Mouse (Mus musculus) CH12.LX (cell line): ENCODE results near the gene Sirt3. TPM values are rescaled to one million over a fixed set of nuclear protein-coding genes. Genes with fewer than 3 reads are reported as not detected.

Experiments
- DNase-seq: peaks from one replicate; pipeline ENCODE4 v3.0.0-alpha.2; 2013; ENCODE audit errors: extremely low read depth
- H3K27ac ChIP-seq: 2 replicates; pipeline ENCODE4 v1.5.1; 2012; ENCODE audit warnings: low read depth, mild to moderate bottlenecking, control low read depth, moderate library complexity; ENCODE audit not compliant: insufficient read depth
- H3K27me3 ChIP-seq: replicated peaks from 2 replicates; pipeline ENCODE3; 2012; ENCODE audit warnings: inconsistent platforms
- H3K36me3 ChIP-seq, 2 experiments: replicated peaks in 1 of 2; 2 replicates each; pipeline versions ENCODE3 to v1.6.1; 2012; ENCODE audit warnings: inconsistent platforms in 1 of 2, low read length in 1 of 2, mild to moderate bottlenecking in 1 of 2, mixed read lengths in 1 of 2, moderate library complexity in 1 of 2; ENCODE audit not compliant: control insufficient read depth in 1 of 2, insufficient read depth in 1 of 2
- H3K4me1 ChIP-seq, 2 experiments: 2 replicates each; pipeline ENCODE4 v1.6.1; 2012; ENCODE audit warnings: inconsistent platforms in 1 of 2, moderate library complexity in 1 of 2; ENCODE audit not compliant: insufficient read depth in 2 of 2, control insufficient read depth in 1 of 2
- H3K4me2 ChIP-seq: 2 replicates; pipeline ENCODE4 v1.6.1; 2012; ENCODE audit warnings: low read depth, mild to moderate bottlenecking, control low read depth; ENCODE audit not compliant: poor library complexity, insufficient read depth, severe bottlenecking
- H3K4me3 ChIP-seq, 3 experiments: fragments of 150-350 bp in 1 of 3; sonication (generic) in 1 of 3; replicated peaks in 1 of 3; 2 replicates each; pipeline versions ENCODE3 to v1.5.1; 2011 to 2012; ENCODE audit warnings: low read depth in 2 of 3, low read length in 2 of 3, mild to moderate bottlenecking in 2 of 3, moderate library complexity in 2 of 3, control low read depth in 1 of 3, improper control_type of control experiment in 1 of 3, inconsistent platforms in 1 of 3, mixed read lengths in 1 of 3; ENCODE audit not compliant: poor library complexity in 1 of 3
- H3K79me2 ChIP-seq: replicated peaks from 2 replicates; pipeline ENCODE4 v1.6.1; 2012; ENCODE audit warnings: mild to moderate bottlenecking, moderate library complexity; ENCODE audit not compliant: control insufficient read depth, poor library complexity, insufficient read depth, severe bottlenecking; ENCODE audit errors: extremely low read depth
- H3K9ac ChIP-seq: 2 replicates; pipeline ENCODE4 v1.6.1; 2012; ENCODE audit warnings: low read depth, mild to moderate bottlenecking, control low read depth, moderate library complexity; ENCODE audit not compliant: insufficient read depth
- H3K9me3 ChIP-seq: replicated peaks from 2 replicates; pipeline ENCODE3; 2012; ENCODE audit warnings: low read length, inconsistent platforms, mixed read lengths
- BHLHE40 ChIP-seq: IDR thresholded peaks from 2 replicates; pipeline ENCODE4 v1.6.1; 2011; ENCODE audit warnings: mild to moderate bottlenecking, low read depth, low read length, improper control_type of control experiment
- CHD1 ChIP-seq: IDR thresholded peaks from 2 replicates; pipeline ENCODE4 v1.6.1; 2012; ENCODE audit warnings: low read depth, low read length, improper control_type of control experiment, inconsistent platforms
- CHD2 ChIP-seq: IDR thresholded peaks from 2 replicates; pipeline ENCODE4 v1.6.1; 2011; ENCODE audit warnings: low read length, improper control_type of control experiment
- ELF1 ChIP-seq: IDR thresholded peaks from 2 replicates; pipeline ENCODE4 v1.6.1; 2014; ENCODE audit warnings: low read depth, mild to moderate bottlenecking, inconsistent platforms, low read length, improper control_type of control experiment
- EP300 ChIP-seq: IDR thresholded peaks from 2 replicates; pipeline ENCODE4 v1.6.1; 2011; ENCODE audit warnings: low read length, improper control_type of control experiment
- GABPA ChIP-seq: IDR thresholded peaks from 2 replicates; pipeline ENCODE4 v1.6.1; 2012; ENCODE audit warnings: low read depth, low read length, improper control_type of control experiment, inconsistent platforms; ENCODE audit not compliant: insufficient replicate concordance
- HCFC1 ChIP-seq: IDR thresholded peaks from 2 replicates; pipeline ENCODE4 v1.6.1; 2012; ENCODE audit warnings: low read depth, mild to moderate bottlenecking, inconsistent platforms, low read length, improper control_type of control experiment
- JUND ChIP-seq: conservative IDR thresholded peaks from 2 replicates; pipeline ENCODE4 v1.6.1; 2011; ENCODE audit warnings: low read depth, low read length, improper control_type of control experiment
- KAT2A ChIP-seq: IDR thresholded peaks from 2 replicates; pipeline ENCODE4 v1.6.1; 2012; ENCODE audit warnings: low read length, improper control_type of control experiment, inconsistent platforms; ENCODE audit not compliant: insufficient replicate concordance
- MAFK ChIP-seq: IDR thresholded peaks from 2 replicates; pipeline ENCODE4 v1.6.1; 2011; ENCODE audit warnings: low read length, improper control_type of control experiment; ENCODE audit not compliant: insufficient replicate concordance
- MAZ ChIP-seq: IDR thresholded peaks from 2 replicates; pipeline ENCODE4 v1.6.1; 2012; ENCODE audit warnings: low read depth, mild to moderate bottlenecking, inconsistent platforms, low read length, improper control_type of control experiment, moderate library complexity
- MEF2A ChIP-seq: IDR thresholded peaks from 2 replicates; pipeline ENCODE4 v1.6.1; 2014; ENCODE audit warnings: low read depth, mild to moderate bottlenecking, inconsistent platforms, low read length, improper control_type of control experiment, borderline replicate concordance
- MYC ChIP-seq: IDR thresholded peaks from 2 replicates; pipeline ENCODE4 v1.6.1; 2011; ENCODE audit warnings: low read depth, mild to moderate bottlenecking, improper control_type of control experiment, low read length
- NRF1 ChIP-seq: IDR thresholded peaks from 2 replicates; pipeline ENCODE4 v1.6.1; 2014; ENCODE audit warnings: low read depth, mild to moderate bottlenecking, inconsistent platforms, low read length, improper control_type of control experiment, moderate library complexity
- POLR2AphosphoS2 ChIP-seq: IDR thresholded peaks from 2 replicates; pipeline ENCODE4 v1.6.1; 2011; ENCODE audit warnings: low read depth, low read length, improper control_type of control experiment
- RCOR1 ChIP-seq: conservative IDR thresholded peaks from 2 replicates; pipeline ENCODE4 v1.6.1; 2012; ENCODE audit warnings: low read depth, mild to moderate bottlenecking, inconsistent platforms, low read length, improper control_type of control experiment
- SIN3A ChIP-seq: IDR thresholded peaks from 2 replicates; pipeline ENCODE4 v1.6.1; 2012; ENCODE audit warnings: low read length, improper control_type of control experiment, inconsistent platforms
- TBP ChIP-seq: conservative IDR thresholded peaks from 2 replicates; pipeline ENCODE4 v1.6.1; 2011; ENCODE audit warnings: low read depth, low read length, improper control_type of control experiment
- UBTF ChIP-seq: IDR thresholded peaks from 2 replicates; pipeline ENCODE4 v1.6.1; 2012; ENCODE audit warnings: low read depth, mild to moderate bottlenecking, inconsistent platforms, low read length, improper control_type of control experiment, moderate library complexity
- USF1 ChIP-seq: IDR thresholded peaks from 2 replicates; pipeline ENCODE4 v1.6.1; 2014; ENCODE audit warnings: low read depth, mild to moderate bottlenecking, inconsistent platforms, low read length, improper control_type of control experiment
- ZKSCAN1 ChIP-seq: IDR thresholded peaks from 2 replicates; pipeline ENCODE4 v1.6.1; 2012; ENCODE audit warnings: low read depth, inconsistent platforms, low read length, improper control_type of control experiment, borderline replicate concordance
- ZNF384 ChIP-seq: IDR thresholded peaks from 2 replicates; pipeline ENCODE4 v1.6.1; 2012; ENCODE audit warnings: low read depth, low read length, improper control_type of control experiment, inconsistent platforms
- dilution Hi-C: fragments of 300-500 bp; cut with MboI; formaldehyde crosslinking; loops from 2 replicates; pipeline ENCODE4 v1.14.3; 2020; ENCODE audit warnings: low sequenced_read_pairs; ENCODE audit not compliant: extremely low pct_unique_long_range_greater_than_20kb, extremely low pct_ligation_motif_present
- in situ Hi-C: fragments of 300-500 bp; cut with MboI; formaldehyde crosslinking; loops from 3 replicates; pipeline ENCODE4 v1.14.3; 2019; ENCODE audit warnings: low sequenced_read_pairs, low pct_ligation_motif_present, low pct_unique_long_range_greater_than_20kb, mixed read lengths
- polyA plus RNA-seq: library from polyadenylated mRNA; unstranded; fragments of >175 nt; gene quantifications from 2 replicates; pipeline ENCODE4 v1.2.1, GENCODE M21; 2012; ENCODE audit warnings: low read depth; ENCODE audit not compliant: insufficient read length
- total RNA-seq, 2 experiments: library from RNA; depleted of rRNA; stranded (reverse); fragments of 300-350 nt in 1 of 2; fragments of >200 nt in 1 of 2; gene quantifications; 2 replicates each; pipeline ENCODE4 v1.2.3; 2012 to 2014

The Sirt3 gene
- total and polyA plus RNA-seq, 3 experiments, result 12.6 to 23.7 (median 16.6) TPM

- H3K9ac ChIP-seq, result no peak overlapping the region
These were observed 60.8 kb downstream of the Sirt3 start for GRCm38 (mm10) chr7:140821305-140821652.

GRCm38 (mm10) chr7:140820173-140820572, 61.9 kb downstream of the Sirt3 start:
- no peaks in the 10 kb centered on the region for H3K4me1 ChIP-seq
- no peak overlapping the region for H3K27ac ChIP-seq
- H3K9me3 ChIP-seq, result no peaks in the 10 kb centered on the region
- dilution Hi-C loops (no loop called here), in situ Hi-C loops (no loop called here)
- no peak overlapping the region for H3K4me2 ChIP-seq
- peaks cover 81% of the 10 kb centered on the region for H3K27me3 ChIP-seq
- H3K4me3 ChIP-seq, result no peak overlapping the region
- no peaks in the 10 kb centered on the region for H3K36me3 ChIP-seq
- no peak for TF ChIP-seq CHD1
- no peak for TF ChIP-seq TBP
- no peak for TF ChIP-seq NRF1
- TF ChIP-seq ZNF384, result no peak
- no peak for TF ChIP-seq MAZ
- TF ChIP-seq HCFC1, result no peak
- TF ChIP-seq CHD2, result no peak
- no peak for TF ChIP-seq POLR2AphosphoS2
- TF ChIP-seq MAFK, result no peak
- no peak for TF ChIP-seq MEF2A
- TF ChIP-seq ELF1, result no peak
- no peak for TF ChIP-seq USF1
- TF ChIP-seq MYC, result no peak
- TF ChIP-seq ZKSCAN1, result no peak
- no peak for TF ChIP-seq JUND
- TF ChIP-seq UBTF, result no peak
- TF ChIP-seq RCOR1, result no peak
- TF ChIP-seq KAT2A, result no peak
- H3K79me2 ChIP-seq, result no peaks in the 10 kb centered on the region
- no peak overlapping the region for H3K9ac ChIP-seq
- DNase-seq, result no peak

More at GRCm38 (mm10) chr7:140821305-140821652, 60.8 kb downstream of the Sirt3 start:
- dilution Hi-C loops, result no loop called here
- in situ Hi-C loops, result no loop called here
- Histone ChIP-seq H3K9me3 (no peaks in the 10 kb centered on the region), H3K79me2 (no peaks in the 10 kb centered on the region), H3K4me3 (no peak overlapping the region), H3K4me2 (no peak overlapping the region), H3K36me3 (no peaks in the 10 kb centered on the region), H3K4me1 (no peaks in the 10 kb centered on the region), H3K27ac (no peak overlapping the region), H3K27me3 (peaks cover 85% of the 10 kb centered on the region)
- TF ChIP-seq SIN3A, result no peak
- no peak for TF ChIP-seq BHLHE40
- no peak for TF ChIP-seq EP300
- no peak for TF ChIP-seq RCOR1
- no peak for TF ChIP-seq MAZ
- TF ChIP-seq POLR2AphosphoS2, result no peak
- TF ChIP-seq GABPA, result no peak
- DNase-seq, result no peak

Other genes with a start within 250 kb of the Sirt3 start
Only the 20 nearest of the 29 such genes appear.
- gene Cyp2e1, start 118.6 kb downstream of the Sirt3 start, total RNA-seq (2012; rRNA removed), result not detected in 2 replicates
- gene Cyp2e1, start 118.6 kb downstream of the Sirt3 start, total RNA-seq (2014; rRNA removed), result not detected in 2 replicates
- gene Cyp2e1, start 118.6 kb downstream of the Sirt3 start, polyA plus RNA-seq, result not detected in 2 replicates
- not detected in 2 replicates for gene Syce1, start 94.5 kb downstream of the Sirt3 start, total RNA-seq (2012; rRNA removed)
- gene Syce1, start 94.5 kb downstream of the Sirt3 start, total RNA-seq (2014; rRNA removed), result not detected in 2 replicates
- gene Syce1, start 94.5 kb downstream of the Sirt3 start, polyA plus RNA-seq, result not detected in 2 replicates
- 0.29 and 0.34 TPM in 2 replicates for gene Zfp941, start 60.1 kb downstream of the Sirt3 start, total RNA-seq (2012; rRNA removed)
- gene Zfp941, start 60.1 kb downstream of the Sirt3 start, total RNA-seq (2014; rRNA removed), result not detected in 2 replicates
- gene Zfp941, start 60.1 kb downstream of the Sirt3 start, polyA plus RNA-seq, result not detected in 2 replicates
- not detected in 2 replicates for gene Urah, start 47.3 kb downstream of the Sirt3 start, total RNA-seq (2012; rRNA removed)
- not detected in 2 replicates for gene Urah, start 47.3 kb downstream of the Sirt3 start, total RNA-seq (2014; rRNA removed)
- gene Urah, start 47.3 kb downstream of the Sirt3 start, polyA plus RNA-seq, result not detected in 2 replicates
- not detected in 2 replicates for gene Scgb1c1, start 36.8 kb downstream of the Sirt3 start, total RNA-seq (2012; rRNA removed)
- not detected in 2 replicates for gene Scgb1c1, start 36.8 kb downstream of the Sirt3 start, total RNA-seq (2014; rRNA removed)
- gene Scgb1c1, start 36.8 kb downstream of the Sirt3 start, polyA plus RNA-seq, result not detected in 2 replicates
- gene Odf3, start 34.5 kb downstream of the Sirt3 start, total RNA-seq (2012; rRNA removed), result not detected in 2 replicates
- gene Odf3, start 34.5 kb downstream of the Sirt3 start, total RNA-seq (2014; rRNA removed), result not detected in 2 replicates
- gene Odf3, start 34.5 kb downstream of the Sirt3 start, polyA plus RNA-seq, result not detected in 2 replicates
- not detected in 2 replicates for gene Gm45785, start 26.0 kb downstream of the Sirt3 start, total RNA-seq (2012; rRNA removed)
- not detected in 2 replicates for gene Gm45785, start 26.0 kb downstream of the Sirt3 start, total RNA-seq (2014; rRNA removed)
- not detected in 2 replicates for gene Gm45785, start 26.0 kb downstream of the Sirt3 start, polyA plus RNA-seq
- gene Ric8a, start 25.4 kb downstream of the Sirt3 start, total RNA-seq (2012; rRNA removed), result 66.5 and 80.9 TPM in 2 replicates
- gene Ric8a, start 25.4 kb downstream of the Sirt3 start, total RNA-seq (2014; rRNA removed), result 53.2 and 54.2 TPM in 2 replicates
- 56.4 and 61.9 TPM in 2 replicates for gene Ric8a, start 25.4 kb downstream of the Sirt3 start, polyA plus RNA-seq
- gene Bet1l, start 24.7 kb downstream of the Sirt3 start, total RNA-seq (2012; rRNA removed), result 13.8 and 16.7 TPM in 2 replicates
- gene Bet1l, start 24.7 kb downstream of the Sirt3 start, total RNA-seq (2014; rRNA removed), result 11.6 and 13.1 TPM in 2 replicates
- gene Bet1l, start 24.7 kb downstream of the Sirt3 start, polyA plus RNA-seq, result 24.3 and 25.1 TPM in 2 replicates
- 165 and 189 TPM in 2 replicates for gene Psmd13, start 341 bp downstream of the Sirt3 start, total RNA-seq (2012; rRNA removed)
- 166 and 168 TPM in 2 replicates for gene Psmd13, start 341 bp downstream of the Sirt3 start, total RNA-seq (2014; rRNA removed)
- 185 and 245 TPM in 2 replicates for gene Psmd13, start 341 bp downstream of the Sirt3 start, polyA plus RNA-seq
- not detected in 2 replicates for gene Cox8b, start 18.1 kb upstream of the Sirt3 start, total RNA-seq (2012; rRNA removed)
- gene Cox8b, start 18.1 kb upstream of the Sirt3 start, total RNA-seq (2014; rRNA removed), result not detected in 2 replicates
- gene Cox8b, start 18.1 kb upstream of the Sirt3 start, polyA plus RNA-seq, result not detected in 2 replicates
- gene Nlrp6, start 38.6 kb upstream of the Sirt3 start, total RNA-seq (2012; rRNA removed), result 0.08 and 0.21 TPM in 2 replicates
- gene Nlrp6, start 38.6 kb upstream of the Sirt3 start, total RNA-seq (2014; rRNA removed), result not detected in 2 replicates
- 0.14 and 0.15 TPM in 2 replicates for gene Nlrp6, start 38.6 kb upstream of the Sirt3 start, polyA plus RNA-seq
- 3.3 and 3.7 TPM in 2 replicates for gene Pgghg, start 59.1 kb upstream of the Sirt3 start, total RNA-seq (2012; rRNA removed)
- gene Pgghg, start 59.1 kb upstream of the Sirt3 start, total RNA-seq (2014; rRNA removed), result 3.2 and 4.0 TPM in 2 replicates
- 3.1 and 3.6 TPM in 2 replicates for gene Pgghg, start 59.1 kb upstream of the Sirt3 start, polyA plus RNA-seq
- gene Ifitm5, start 68.0 kb upstream of the Sirt3 start, total RNA-seq (2012; rRNA removed), result 0.68 and 0.76 TPM in 2 replicates
- not detected in 2 replicates for gene Ifitm5, start 68.0 kb upstream of the Sirt3 start, total RNA-seq (2014; rRNA removed)
- gene Ifitm5, start 68.0 kb upstream of the Sirt3 start, polyA plus RNA-seq, result 0.55 and 0.71 TPM in 2 replicates
- not detected in 2 replicates for gene Gm45717, start 73.6 kb upstream of the Sirt3 start, total RNA-seq (2012; rRNA removed)
- gene Gm45717, start 73.6 kb upstream of the Sirt3 start, total RNA-seq (2014; rRNA removed), result not detected in 2 replicates
- gene Gm45717, start 73.6 kb upstream of the Sirt3 start, polyA plus RNA-seq, result not detected in 2 replicates
- 128 and 136 TPM in 2 replicates for gene Ifitm2, start 73.7 kb upstream of the Sirt3 start, total RNA-seq (2012; rRNA removed)
- 314 and 381 TPM in 2 replicates for gene Ifitm2, start 73.7 kb upstream of the Sirt3 start, total RNA-seq (2014; rRNA removed)
- gene Ifitm2, start 73.7 kb upstream of the Sirt3 start, polyA plus RNA-seq, result 159 and 213 TPM in 2 replicates
- gene Ifitm1, start 84.9 kb upstream of the Sirt3 start, total RNA-seq (2012; rRNA removed), result 55.5 and 62.0 TPM in 2 replicates
- gene Ifitm1, start 84.9 kb upstream of the Sirt3 start, total RNA-seq (2014; rRNA removed), result 32.9 and 33.6 TPM in 2 replicates
- 10.9 and 14.8 TPM in 2 replicates for gene Ifitm1, start 84.9 kb upstream of the Sirt3 start, polyA plus RNA-seq
- gene Ifitm3, start 128.5 kb upstream of the Sirt3 start, total RNA-seq (2012; rRNA removed), result 0.25 TPM in 1 of 2 replicates, not detected in the other
- gene Ifitm3, start 128.5 kb upstream of the Sirt3 start, total RNA-seq (2014; rRNA removed), result not detected in 2 replicates
- not detected in 2 replicates for gene Ifitm3, start 128.5 kb upstream of the Sirt3 start, polyA plus RNA-seq
- not detected in 2 replicates for gene Ifitm6, start 135.6 kb upstream of the Sirt3 start, total RNA-seq (2012; rRNA removed)
- not detected in 2 replicates for gene Ifitm6, start 135.6 kb upstream of the Sirt3 start, total RNA-seq (2014; rRNA removed)
- gene Ifitm6, start 135.6 kb upstream of the Sirt3 start, polyA plus RNA-seq, result not detected in 2 replicates
- not detected in 2 replicates for gene Gm17387, start 146.8 kb upstream of the Sirt3 start, total RNA-seq (2012; rRNA removed)
- not detected in 2 replicates for gene Gm17387, start 146.8 kb upstream of the Sirt3 start, total RNA-seq (2014; rRNA removed)
- not detected in 2 replicates for gene Gm17387, start 146.8 kb upstream of the Sirt3 start, polyA plus RNA-seq